Mouse (Mus musculus) heart, adult 2 months (tissue): ENCODE results near the gene Cchcr1. TPM values are rescaled to one million over a fixed set of nuclear protein-coding genes. Genes with fewer than 3 reads are reported as not detected.

Experiments used
- DNase-seq, 2 experiments: peaks; one replicate each; pipeline ENCODE4 v3.0.0; 2021
- H3K27ac ChIP-seq: fragments of 200-600 bp; 2 replicates; pipeline ENCODE4 v1.8.1; 2022
- H3K27me3 ChIP-seq: fragments of 200-500 bp; 2 replicates; pipeline ENCODE4 v1.6.1; 2012; ENCODE audit warnings: mild to moderate bottlenecking, low read length, inconsistent platforms, mixed read lengths; ENCODE audit not compliant: control insufficient read depth, insufficient read depth
- H3K36me3 ChIP-seq: fragments of 200-500 bp; 2 replicates; pipeline ENCODE4 v1.6.1; 2012; ENCODE audit warnings: low read length, inconsistent platforms; ENCODE audit not compliant: control insufficient read depth, insufficient read depth
- H3K4me1 ChIP-seq: fragments of 200-500 bp; 2 replicates; pipeline ENCODE4 v1.6.1; 2011; ENCODE audit warnings: low read length; ENCODE audit not compliant: control insufficient read depth, insufficient read depth
- H3K4me3 ChIP-seq: fragments of 200-600 bp; 2 replicates; pipeline ENCODE4 v1.8.1; 2022
- H3K79me2 ChIP-seq: fragments of 200-500 bp; replicated peaks from 2 replicates; pipeline ENCODE4 v1.6.1; 2012; ENCODE audit warnings: mild to moderate bottlenecking, inconsistent platforms, low read length, moderate library complexity, mixed read lengths; ENCODE audit not compliant: control insufficient read depth, insufficient read depth
- H3K9ac ChIP-seq: fragments of 200-500 bp; 2 replicates; pipeline ENCODE4 v1.6.1; 2012; ENCODE audit warnings: low read depth, mild to moderate bottlenecking, control low read depth, inconsistent platforms, low read length, mixed read lengths
- CTCF ChIP-seq: fragments of 200-600 bp; IDR thresholded peaks from 2 replicates; pipeline ENCODE4 v1.8.1; 2022; ENCODE audit warnings: antibody characterized with exemption, mild to moderate bottlenecking, moderate library complexity
- EP300 ChIP-seq: fragments of 200-500 bp; IDR thresholded peaks from 2 replicates; pipeline ENCODE4 v1.6.1; 2011; ENCODE audit warnings: low read depth, low read length, control low read depth; ENCODE audit not compliant: insufficient read depth
- POLR2A ChIP-seq: fragments of 200-500 bp; IDR thresholded peaks from 2 replicates; pipeline ENCODE4 v1.6.1; 2011; ENCODE audit warnings: mild to moderate bottlenecking, low read depth, low read length, control low read depth; ENCODE audit not compliant: insufficient read depth
- WGBS: fragments of 180-500 bp; shearing (Covaris S2); methylation state at CpG from one replicate; pipeline ENCODE4 v1.1.7; 2018; 5-methylcytosine and 5-hydroxymethylcytosine counted together
- intact Hi-C: fragments of 180-260 bp; cut with DNase I; formaldehyde crosslinking; loops from one replicate; pipeline ENCODE4 v1.15.1; 2025
- polyA plus RNA-seq: library from polyadenylated mRNA; depleted of rRNA; stranded (reverse); fragments of >200 nt; gene quantifications from 2 replicates; pipeline ENCODE4 v1.2.3, GENCODE M21; 2012
- total RNA-seq, 2 experiments: library from RNA; stranded (reverse); gene quantifications; 2 replicates each; pipeline ENCODE4 v1.2.3; 2021

Gene Cchcr1
- total and polyA plus RNA-seq, 3 experiments, result 1.9 to 3.7 (median 2.2) TPM

GRCm38 (mm10) chr17:35544680-35545079 lies 27.8 kb downstream of the Cchcr1 start:
- Histone ChIP-seq H3K9ac (no peak overlapping the region), H3K27ac (no peak overlapping the region), H3K4me1 (peaks cover 3% of the 10 kb centered on the region), H3K4me3 (no peak overlapping the region), H3K27me3 (no peaks in the 10 kb centered on the region), H3K79me2 (no peaks in the 10 kb centered on the region), H3K36me3 (no peaks in the 10 kb centered on the region)
- DNase-seq, result peak; percentile 42 to 70
- peak; percentile 93 for TF ChIP-seq CTCF
- TF ChIP-seq POLR2A, result no peak
- no peak for TF ChIP-seq EP300
- WGBS, result 36% methylated on average over 6 of the region's 6 CpGs
- intact Hi-C loops, result loop anchor here (2.0 kb wide), 1 partner anchor 34 kb away; no protein-coding TSS in a partner anchor

- no peak for DNase-seq
- TF ChIP-seq CTCF (no peak), EP300 (no peak), POLR2A (no peak)
- intact Hi-C loops, result no loop called here
These were observed 30.6 kb downstream of the Cchcr1 start for GRCm38 (mm10) chr17:35547465-35547864.

GRCm38 (mm10) chr17:35548636-35549035 lies 31.7 kb downstream of the Cchcr1 start:
- peak overlapping the region; percentile 86 for H3K27ac ChIP-seq
- TF ChIP-seq CTCF (no peak), EP300 (no peak), POLR2A (no peak)
- H3K36me3 ChIP-seq, result no peaks in the 10 kb centered on the region
- no peak for DNase-seq
- no peaks in the 10 kb centered on the region for H3K79me2 ChIP-seq
- peaks cover 3% of the 10 kb centered on the region for H3K4me1 ChIP-seq
- no peak overlapping the region for H3K4me3 ChIP-seq
- 30% methylated on average over 5 of the region's 5 CpGs for WGBS
- no peak overlapping the region for H3K9ac ChIP-seq
- no peaks in the 10 kb centered on the region for H3K27me3 ChIP-seq
- intact Hi-C loops, result no loop called here

More at GRCm38 (mm10) chr17:35547465-35547864, 30.6 kb downstream of the Cchcr1 start:
- H3K4me3 ChIP-seq, result no peak overlapping the region
- WGBS, result 73% methylated on average over 2 of the region's 2 CpGs
- H3K27me3 ChIP-seq, result no peaks in the 10 kb centered on the region
- H3K79me2 ChIP-seq, result no peaks in the 10 kb centered on the region
- H3K36me3 ChIP-seq, result no peaks in the 10 kb centered on the region
- no peak overlapping the region for H3K9ac ChIP-seq
- no peak overlapping the region for H3K27ac ChIP-seq
- H3K4me1 ChIP-seq, result peaks cover 3% of the 10 kb centered on the region

GRCm38 (mm10) chr17:35549437-35550142 lies 32.7 kb downstream of the Cchcr1 start:
- Histone ChIP-seq H3K4me3 (peak overlapping the region; percentile 19; the same call in 1 of the 2 replicates), H3K36me3 (no peaks in the 10 kb centered on the region), H3K27ac (peak overlapping the region; percentile 86), H3K27me3 (no peaks in the 10 kb centered on the region), H3K4me1 (peaks cover 3% of the 10 kb centered on the region), H3K79me2 (no peaks in the 10 kb centered on the region), H3K9ac (peak overlapping the region; percentile 24; the same call in 1 of the 2 replicates)
- peak; percentile 82 to 87 for DNase-seq
- intact Hi-C loops, result no loop called here
- TF ChIP-seq CTCF (no peak), POLR2A (no peak), EP300 (peak; percentile 71; the same call in 1 of the 2 replicates)
- WGBS, result 13% methylated on average over 15 of the region's 15 CpGs

- no peaks in the 10 kb centered on the region for H3K79me2 ChIP-seq
- H3K9ac ChIP-seq, result no peak overlapping the region
- peaks cover 3% of the 10 kb centered on the region for H3K4me1 ChIP-seq
- peak; percentile 45 for TF ChIP-seq CTCF
- no peak for TF ChIP-seq POLR2A
- intact Hi-C loops, result no loop called here
- peak overlapping the region; percentile 86 for H3K27ac ChIP-seq
- peak overlapping the region; percentile 19; the same call in 1 of the 2 replicates for H3K4me3 ChIP-seq
- no peak for DNase-seq
- H3K36me3 ChIP-seq, result no peaks in the 10 kb centered on the region
- H3K27me3 ChIP-seq, result no peaks in the 10 kb centered on the region
- WGBS, result 92% methylated on average over 4 of the region's 4 CpGs
These were observed 33.2 kb downstream of the Cchcr1 start for GRCm38 (mm10) chr17:35550143-35550494.

- Histone ChIP-seq H3K79me2 (no peaks in the 10 kb centered on the region), H3K27me3 (no peaks in the 10 kb centered on the region), H3K9ac (no peak overlapping the region), H3K27ac (no peak overlapping the region), H3K36me3 (no peaks in the 10 kb centered on the region), H3K4me1 (peaks cover 3% of the 10 kb centered on the region), H3K4me3 (no peak overlapping the region)
- intact Hi-C loops, result no loop called here
- no peak for TF ChIP-seq POLR2A
- no peak for TF ChIP-seq EP300
- no peak for TF ChIP-seq CTCF
- DNase-seq, result no peak
- WGBS, result 49% methylated on average over 8 of the region's 8 CpGs
These were observed 34.0 kb downstream of the Cchcr1 start for GRCm38 (mm10) chr17:35550871-35551270.
